Mouse (Mus musculus): ENCODE measurements around the gene Sit1.

Gene Sit1

GRCm38 (mm10) chr4:43483535-43484091, at the start of gene Sit1:
TSS of gene Sit1 (minus strand) at chr4:43483734.
- no peak for DNase-seq

DNA sequence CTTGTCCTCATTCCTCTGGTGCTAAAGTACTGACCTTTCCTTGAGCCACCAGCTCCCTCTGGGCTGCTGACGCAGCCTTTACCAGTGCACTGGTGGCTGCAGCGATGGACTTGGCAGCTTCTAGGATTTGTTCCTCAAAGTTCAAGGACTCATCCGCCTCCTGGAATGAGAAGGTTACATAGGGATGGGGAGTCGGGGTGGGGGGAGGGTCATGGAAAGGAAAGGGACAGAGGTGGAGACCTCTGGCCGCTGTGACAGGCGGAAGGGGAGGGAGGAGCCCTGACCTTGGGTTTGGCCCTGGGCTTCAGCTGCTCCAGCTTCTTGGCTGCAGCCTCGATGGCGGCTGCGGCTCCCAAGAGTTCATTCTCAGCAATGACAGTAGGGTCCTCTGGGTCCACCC, 49.7 kb upstream of the Sit1 start:
- DNase-seq: no peak

DNA sequence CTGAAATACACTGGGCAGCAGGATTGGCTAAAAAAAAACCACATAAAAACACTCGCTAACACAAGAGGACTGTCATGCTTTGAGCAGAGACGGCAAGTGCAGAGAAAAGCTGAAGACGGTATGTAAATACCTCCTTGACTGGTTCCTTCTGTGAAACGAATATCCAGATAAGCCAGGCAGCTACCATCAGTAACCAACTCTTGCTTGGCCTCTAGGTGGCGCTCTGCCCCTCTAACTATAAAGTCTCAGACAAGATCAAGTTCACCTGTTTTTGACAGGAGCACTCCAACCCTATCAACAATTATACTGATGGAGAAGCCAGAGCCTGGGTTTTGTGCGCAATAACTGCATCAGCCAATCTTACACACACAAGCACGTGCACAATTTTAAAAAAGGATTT, 47.0 kb upstream of the Sit1 start:
- DNase-seq: no peak

- DNase-seq: no peak
Measured at GRCm38 (mm10) chr4:43530081-43530501, 46.6 kb upstream of the Sit1 start.

- no peak for DNase-seq
Measured at GRCm38 (mm10) chr4:43528487-43528886, 45.0 kb upstream of the Sit1 start.

GRCm38 (mm10) chr4:43527880-43528279, 44.3 kb upstream of the Sit1 start:
- DNase-seq: no peak

DNA sequence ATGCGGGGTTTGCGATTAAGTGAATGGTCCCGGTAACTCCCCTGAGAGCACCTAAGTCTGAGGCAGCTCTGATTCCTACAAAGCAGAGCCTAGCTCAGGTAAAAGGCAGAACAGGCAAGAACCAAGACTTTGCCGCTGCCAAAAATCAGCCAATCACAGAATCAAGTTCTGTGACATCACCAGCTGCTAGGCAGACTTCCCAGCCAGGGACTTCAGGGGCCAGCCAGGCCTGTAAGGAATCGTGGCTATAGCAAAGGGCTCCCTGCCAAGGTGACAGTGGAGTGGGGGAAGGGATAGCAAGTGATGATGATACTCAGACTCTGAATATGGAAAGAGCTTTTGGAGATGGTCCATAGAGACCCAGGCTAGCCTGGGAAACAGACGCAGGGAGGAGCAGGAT, 36.4 kb upstream of the Sit1 start:
- DNase-seq: peak; percentile 98

DNA sequence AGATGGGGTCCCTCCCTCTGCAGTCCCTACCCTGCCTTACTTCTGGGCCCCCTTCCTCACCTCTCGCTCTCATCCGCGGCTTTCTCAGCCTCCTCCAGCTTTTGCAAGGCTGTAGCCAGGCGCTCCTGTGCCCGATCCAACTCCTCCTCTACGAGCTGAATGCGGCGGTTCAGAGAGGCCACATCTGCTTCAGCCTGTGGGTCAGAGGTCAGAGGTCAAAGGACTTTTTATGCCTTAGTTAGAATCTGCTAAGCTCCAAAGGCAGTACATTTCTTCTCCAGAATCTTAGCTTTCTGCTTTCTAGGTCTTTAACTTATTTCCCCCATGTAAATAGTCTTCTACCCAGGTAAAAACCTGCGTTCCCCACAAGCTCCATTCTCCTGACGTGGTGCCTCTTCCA, 36.0 kb upstream of the Sit1 start:
- DNase-seq: no peak

- DNase-seq: no peak
Measured at GRCm38 (mm10) chr4:43515764-43516708, 32.5 kb upstream of the Sit1 start.

DNA sequence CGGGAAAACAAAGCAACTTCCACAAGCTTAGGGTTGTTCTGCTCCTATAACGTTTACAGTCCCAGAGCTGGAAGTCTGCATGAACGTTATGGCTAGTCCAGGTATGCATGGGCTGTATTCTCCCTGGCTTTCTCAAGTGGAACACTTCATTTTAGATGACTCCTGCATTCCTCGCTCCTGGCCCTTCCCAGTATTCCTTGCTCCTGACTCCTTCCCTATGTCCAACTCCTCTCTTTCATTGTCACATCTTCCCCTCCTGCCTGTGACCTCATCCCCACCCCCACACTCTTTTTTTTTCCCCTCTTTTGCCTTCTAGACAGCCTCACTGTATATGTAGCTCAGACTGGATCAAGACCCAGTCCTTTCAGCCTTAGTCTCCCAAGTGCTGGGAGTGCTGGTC, 30.3 kb upstream of the Sit1 start:
- no peak for DNase-seq

- no peak for DNase-seq
Measured at GRCm38 (mm10) chr4:43513300-43513699, 29.8 kb upstream of the Sit1 start.

GRCm38 (mm10) chr4:43512653-43513052, 29.1 kb upstream of the Sit1 start:
- DNase-seq: no peak

GRCm38 (mm10) chr4:43511675-43512454, 28.3 kb upstream of the Sit1 start:
- no peak for DNase-seq

DNA sequence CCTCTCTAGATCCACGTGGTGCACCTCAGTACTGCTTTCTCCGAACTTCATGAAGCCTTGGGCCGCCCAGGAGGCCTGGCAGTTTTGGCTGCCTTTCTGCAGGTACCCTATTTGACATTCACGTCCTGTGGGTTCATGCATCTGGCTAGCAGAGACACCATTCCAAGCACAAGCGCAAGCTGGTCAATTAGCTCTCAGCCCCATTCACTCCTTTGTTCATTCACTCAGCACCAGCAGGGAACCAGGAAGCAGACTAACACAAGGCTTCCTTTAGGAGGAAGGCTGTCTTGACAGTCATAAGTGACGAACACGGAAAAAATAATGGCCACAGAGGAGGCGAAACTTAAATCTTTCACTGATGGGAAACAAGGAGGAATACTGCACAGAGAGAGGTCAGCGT, 25.6 kb upstream of the Sit1 start:
- no peak for DNase-seq

DNA sequence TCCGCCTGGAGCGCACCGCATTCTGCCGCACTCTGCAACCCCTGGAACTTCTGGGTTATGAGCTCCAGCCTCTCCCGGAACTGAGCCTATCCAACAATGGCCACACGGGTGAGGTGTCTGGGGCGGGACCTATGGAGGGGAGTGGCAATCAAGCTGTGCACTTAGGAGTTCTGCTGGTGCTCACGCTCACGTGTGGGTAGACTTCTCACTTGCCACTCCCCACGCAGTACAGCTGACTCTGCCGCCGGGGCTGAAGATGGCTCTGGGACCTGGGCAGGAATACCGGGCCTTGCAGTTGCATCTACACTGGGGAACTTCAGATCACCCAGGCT, 25.1 kb upstream of the Sit1 start:
- DNase-seq: peak; percentile 97

DNA sequence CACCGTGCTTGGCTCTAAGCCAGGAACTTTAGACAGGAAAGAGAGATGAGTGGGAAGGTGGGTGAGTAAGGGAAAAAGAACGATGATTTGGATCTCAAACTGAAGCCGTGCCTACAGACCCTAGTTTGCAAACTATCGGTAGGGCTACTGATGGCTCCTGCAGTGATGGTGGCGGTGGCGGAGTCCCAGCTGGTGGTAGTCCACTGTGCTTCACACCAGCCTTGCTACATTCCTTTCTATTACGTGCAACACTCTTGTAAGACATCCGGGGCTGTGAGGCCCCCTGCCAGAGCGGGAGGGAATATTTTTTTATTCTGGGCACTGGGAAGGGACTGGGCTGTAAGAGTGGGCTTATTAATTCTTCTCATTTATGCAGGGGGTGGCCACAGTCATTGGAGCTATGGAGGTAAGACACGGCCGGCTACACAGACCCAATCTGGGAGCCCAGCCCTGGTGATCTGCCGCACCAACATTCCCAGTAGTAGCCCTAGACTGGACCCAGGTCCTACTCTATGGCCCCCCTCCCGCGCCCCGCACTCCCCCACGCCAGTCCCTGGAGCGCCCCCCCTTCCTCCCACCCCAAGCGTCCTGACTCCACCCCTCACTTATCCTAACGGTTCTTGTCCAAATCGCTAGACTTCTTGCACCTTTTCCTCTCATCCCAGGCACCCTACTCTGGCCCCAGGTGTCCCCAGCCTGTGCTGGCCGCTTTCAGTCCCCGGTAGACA, 24.6 kb upstream of the Sit1 start:
- no peak for DNase-seq

- DNase-seq: no peak
Measured at GRCm38 (mm10) chr4:43506536-43507185, 23.1 kb upstream of the Sit1 start, which contains the start of gene Car9. TSS of gene Car9 (plus strand) at chr4:43506966.

- no peak for DNase-seq
Measured at GRCm38 (mm10) chr4:43506074-43506473, 22.5 kb upstream of the Sit1 start.

DNA sequence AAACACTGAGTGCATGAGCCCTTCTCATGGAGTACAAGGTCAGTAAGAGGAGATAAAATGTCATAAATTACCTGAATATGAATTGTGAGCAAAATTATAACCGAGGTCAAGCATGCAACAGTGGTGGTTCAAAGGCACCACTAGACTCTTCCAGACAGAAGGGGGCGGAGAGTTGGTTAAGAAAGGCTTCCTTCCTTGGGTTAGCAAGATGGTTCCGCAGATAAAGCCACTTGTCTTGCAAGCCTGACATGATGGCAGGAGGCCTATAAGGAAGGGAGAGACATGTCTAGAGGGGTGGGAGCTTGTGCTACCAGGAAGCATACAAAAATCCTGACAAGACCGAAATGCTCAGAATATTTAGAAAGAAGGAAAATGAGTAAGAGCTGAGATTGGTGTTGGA, 20.7 kb upstream of the Sit1 start:
- DNase-seq: no peak

DNA sequence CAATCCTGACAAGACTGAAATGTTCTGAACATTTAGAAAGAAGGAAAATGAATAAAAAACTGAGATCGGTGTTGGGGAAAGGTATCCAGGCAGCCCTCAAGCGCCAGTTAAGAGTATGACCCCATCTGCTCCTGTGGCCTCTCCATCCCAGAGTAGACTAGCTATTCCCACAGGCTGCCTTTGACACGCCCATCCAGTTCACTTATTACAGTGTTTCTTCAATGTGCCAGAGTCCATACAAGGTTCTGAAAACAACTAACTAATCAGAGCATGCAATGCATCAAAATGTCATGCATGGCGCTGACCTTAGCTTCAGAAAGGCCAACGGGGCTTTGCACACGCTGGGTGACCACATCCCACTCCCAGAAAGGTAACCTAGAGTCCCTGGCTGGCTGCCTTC, 20.0 kb upstream of the Sit1 start:
- DNase-seq: no peak

- no peak for DNase-seq
Measured at GRCm38 (mm10) chr4:43503041-43503440, 19.5 kb upstream of the Sit1 start.

Measured in heart, adult 11 months (tissue).